Mouse (Mus musculus) liver, embryonic 14.5 days (tissue): ENCODE measurements at regions not wholly inside any gene's neighbourhood (a gene's known extent, or its start where the extent isn't known, plus 50 kb on each side); places are given as distances from the start of the nearest gene placed in this dataset.

Experiments used
- CTCF ChIP-seq: IDR thresholded peaks from 2 replicates; pipeline ENCODE4 v1.5.1; 2016; ENCODE audit warnings: antibody characterized with exemption, low read depth, control low read depth
- EP300 ChIP-seq: IDR thresholded peaks from 2 replicates; pipeline ENCODE4 v1.6.1; 2016; ENCODE audit warnings: antibody characterized with exemption, low read depth

DNA sequence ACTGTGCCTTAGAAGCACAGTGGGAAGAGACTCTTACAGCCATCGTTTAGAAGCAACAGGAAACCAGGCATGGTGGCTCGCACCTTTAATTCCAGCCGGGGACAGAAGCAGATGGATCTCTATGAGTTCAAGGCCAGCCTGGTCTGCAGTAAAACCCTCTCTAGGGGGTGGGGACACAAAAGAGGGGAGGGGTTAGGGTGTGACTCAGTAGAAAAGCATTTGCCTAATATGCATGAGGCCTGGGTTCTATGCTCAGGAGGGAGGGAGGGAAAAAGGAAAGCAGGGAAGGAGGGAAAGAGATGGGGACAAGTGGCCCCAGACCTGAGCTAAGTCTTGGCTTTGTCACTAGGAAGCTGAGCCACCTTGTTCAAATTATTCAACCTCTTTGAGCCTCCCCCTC lies 81.2 kb downstream of the Mrm1 start:
- no peak for TF ChIP-seq CTCF
- TF ChIP-seq EP300, result no peak
